Mouse (Mus musculus) effector memory CD4-positive, alpha-beta T cell, adult 5 months (primary cell): Measurements from ENCODE around the gene Tmod2. TPM values are rescaled to one million over a fixed set of nuclear protein-coding genes. Genes with fewer than 3 reads are reported as not detected.

Experiments
- polyA plus RNA-seq: library from polyadenylated mRNA; unstranded; fragments of 100-300 nt; shearing (Covaris generic); gene quantifications from one replicate; pipeline ENCODE4 v1.2.1, GENCODE M21; 2017

The Tmod2 gene
- 0.51 TPM for polyA plus RNA-seq

DNA sequence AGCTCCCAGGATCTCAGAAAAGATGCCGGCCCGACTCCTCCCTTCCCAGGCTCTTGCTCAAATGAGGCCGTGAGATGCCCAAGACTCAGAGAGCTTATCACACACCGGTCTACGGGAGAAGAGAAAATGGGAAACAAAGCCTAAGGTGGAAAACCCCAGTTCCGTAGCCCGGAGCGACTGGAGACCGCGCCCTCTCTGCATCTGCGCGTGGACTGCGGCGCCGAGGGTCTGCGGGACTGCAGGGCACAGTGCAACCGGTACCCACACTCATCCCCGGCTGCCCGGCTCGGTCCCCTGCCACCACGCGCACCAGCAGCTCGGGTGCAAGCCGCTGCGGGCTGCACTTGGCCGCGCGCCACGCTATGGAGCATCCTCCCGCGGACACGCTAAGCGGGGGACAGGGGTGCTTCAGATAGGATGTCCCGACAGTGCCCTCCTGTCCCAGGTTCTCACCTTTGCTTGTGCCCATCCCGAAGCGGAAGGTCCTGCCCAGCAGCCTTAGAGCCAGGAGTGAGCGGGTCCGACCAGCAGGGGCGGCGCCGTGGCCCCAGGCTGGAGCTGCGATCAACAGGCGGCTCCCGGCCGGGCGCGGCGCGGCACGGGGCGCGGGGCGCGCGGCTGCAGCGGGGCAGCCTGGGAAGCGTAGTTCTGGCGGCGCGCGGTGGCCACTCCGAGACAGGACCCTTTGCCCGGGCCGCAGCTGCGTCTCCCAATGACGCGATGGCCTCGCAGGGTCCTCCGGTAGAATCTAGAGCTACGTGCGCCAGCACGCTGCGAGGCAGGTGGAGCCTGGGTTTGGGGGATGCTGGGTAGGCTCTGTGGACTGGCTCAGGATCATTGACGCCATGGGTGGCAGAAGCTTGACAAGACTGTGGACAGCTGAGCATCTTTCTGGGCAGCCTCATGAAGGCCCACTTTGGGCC is at the start of gene Tmod2:
TSS of gene Tmod2 (minus strand) at position 755 of the 923 bp plus-strand sequence.

GRCm38 (mm10) chr9:75625556-75626307 is 14.6 kb upstream of the Tmod2 start, which contains the start of gene Lysmd2:
Gene Lysmd2, plus strand, starts transcription at chr9:75625741.

DNA sequence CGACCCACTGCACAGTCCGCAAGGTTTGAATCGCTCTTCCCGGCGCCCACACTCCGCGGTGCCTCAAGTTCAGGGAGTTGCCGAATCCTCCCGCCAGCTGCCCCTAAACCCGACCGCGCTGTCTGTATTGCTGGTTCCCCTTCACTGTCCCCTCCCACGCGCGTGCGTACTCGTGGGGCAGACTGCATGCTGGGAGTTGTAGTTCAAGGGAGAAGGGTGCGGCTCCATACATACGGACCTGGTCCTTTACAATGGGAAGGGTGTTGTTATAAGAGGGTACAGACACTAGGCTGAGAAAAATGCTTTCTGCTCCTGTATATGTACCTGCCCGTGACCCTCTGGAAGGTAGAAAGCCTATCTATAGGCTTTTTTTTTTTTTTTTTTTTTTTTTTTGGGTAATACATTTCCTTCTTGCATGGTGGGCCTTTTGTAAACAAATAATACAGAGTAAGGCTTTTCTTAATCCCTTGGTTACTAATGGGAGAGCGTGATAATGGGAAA is 51.6 kb downstream of the Tmod2 start, which contains the start of gene Tmod3:
TSS of gene Tmod3 (minus strand) at position 146 of the 501 bp plus-strand sequence.

Other genes with a start within 250 kb of the Tmod2 start
- gene Mapk6, start 201.3 kb downstream of the Tmod2 start, polyA plus RNA-seq, result 114 TPM
- 21.2 TPM for gene Leo1, start 169.8 kb downstream of the Tmod2 start, polyA plus RNA-seq
- gene Tmod3, start 51.7 kb downstream of the Tmod2 start, polyA plus RNA-seq, result 152 TPM
- 45.1 TPM for gene Lysmd2, start 14.4 kb upstream of the Tmod2 start, polyA plus RNA-seq
- gene Scg3, start 72.7 kb upstream of the Tmod2 start, polyA plus RNA-seq, result not detected
- gene Bmp5, start 164.0 kb upstream of the Tmod2 start, polyA plus RNA-seq, result not detected